Mouse (Mus musculus) limb, embryonic 11.5 days (tissue): ENCODE data around the gene Hdac4. TPM values are rescaled to one million over a fixed set of nuclear protein-coding genes. Genes with fewer than 3 reads are reported as not detected.

Source experiments
- ATAC-seq: fragments of 200-750 bp; cut with Nextera tagmentation; 2 replicates; pipeline ENCODE4 v1.8.0; 2017; ENCODE audit warnings: low read depth; ENCODE audit not compliant: insufficient number of reproducible peaks, low FRiP score, low TSS enrichment
- DNase-seq: peaks from one replicate; pipeline ENCODE4 v3.0.0-alpha.2; 2015; ENCODE audit warnings: low spot score
- H3K27ac ChIP-seq: fragments of 300-500 bp; sonication (generic); replicated peaks from 2 replicates; pipeline ENCODE4 v1.5.1; 2014; ENCODE audit warnings: low read depth, mild to moderate bottlenecking, low read length
- H3K27me3 ChIP-seq: fragments of 300-500 bp; sonication (generic); 2 replicates; pipeline ENCODE4 v1.6.1; 2014; ENCODE audit warnings: mild to moderate bottlenecking, low read length, mixed read lengths; ENCODE audit not compliant: control insufficient read depth, insufficient read depth
- H3K36me3 ChIP-seq: fragments of 300-500 bp; sonication (generic); 2 replicates; pipeline ENCODE4 v1.6.1; 2014; ENCODE audit warnings: mild to moderate bottlenecking, low read length, moderate library complexity, mixed read lengths; ENCODE audit not compliant: control insufficient read depth, insufficient read depth
- H3K4me1 ChIP-seq: fragments of 300-500 bp; sonication (generic); 2 replicates; pipeline ENCODE4 v1.6.1; 2014; ENCODE audit warnings: low read length, mixed read lengths; ENCODE audit not compliant: control insufficient read depth, insufficient read depth
- H3K4me2 ChIP-seq: fragments of 300-500 bp; sonication (generic); 2 replicates; pipeline ENCODE4 v1.6.1; 2014; ENCODE audit warnings: low read depth, mild to moderate bottlenecking, moderate library complexity; ENCODE audit not compliant: severe bottlenecking
- H3K4me3 ChIP-seq: fragments of 300-500 bp; sonication (generic); 2 replicates; pipeline ENCODE4 v1.5.1; 2014; ENCODE audit warnings: low read depth, low read length
- H3K9ac ChIP-seq: fragments of 300-500 bp; sonication (generic); 2 replicates; pipeline ENCODE4 v1.6.1; 2014; ENCODE audit warnings: mild to moderate bottlenecking, low read length
- H3K9me3 ChIP-seq: fragments of 300-500 bp; sonication (generic); 2 replicates; pipeline ENCODE4 v1.6.1; 2016; ENCODE audit warnings: low read length; ENCODE audit not compliant: control insufficient read depth
- WGBS: fragments of 180-500 bp; shearing (Covaris S2); extraction: QIAGEN DNeasy Blood & Tissue Kit; methylation state at CpG from one replicate; pipeline ENCODE4 v1.1.7; 2014; 5-methylcytosine and 5-hydroxymethylcytosine counted together
- polyA plus RNA-seq: library from polyadenylated mRNA; unstranded; fragments of >200 nt; fragmentation: Nextera tagmentation; extraction: Ambion mirVana; gene quantifications from 2 replicates; pipeline ENCODE4 v1.2.1, GENCODE M21; 2014

The Hdac4 gene
- polyA plus RNA-seq, 1 experiment from 2014 or later: 24.2 TPM

- no peak overlapping the region for H3K9ac ChIP-seq
Measured at GRCm38 (mm10) chr1:92023906-92024305, 171.6 kb downstream of the Hdac4 start.

DNA sequence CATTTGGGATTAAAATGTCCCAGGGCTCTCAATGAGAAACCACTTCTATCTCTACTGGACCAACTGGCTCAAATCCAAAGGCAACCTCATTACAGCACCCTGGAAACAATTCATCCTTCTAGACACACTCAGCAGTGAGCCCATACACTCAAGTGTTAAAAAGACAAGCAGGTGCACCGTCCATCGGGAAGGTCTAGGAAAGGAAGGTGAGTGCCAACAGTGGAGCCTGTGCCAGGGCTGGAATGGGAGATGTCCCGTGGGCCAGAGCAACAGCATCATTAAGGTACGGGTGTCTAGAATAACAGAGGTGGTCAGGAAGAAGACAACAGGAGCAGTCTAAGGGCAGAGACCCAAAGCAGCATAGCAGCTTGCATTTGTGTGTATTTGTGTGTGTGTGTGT, 173.5 kb downstream of the Hdac4 start:
- Histone ChIP-seq H3K4me2 (no peak overlapping the region), H3K36me3 (no peaks in the 10 kb centered on the region), H3K9me3 (no peaks in the 10 kb centered on the region), H3K4me1 (peaks cover 6% of the 10 kb centered on the region; the same call in 1 of the 2 replicates), H3K27ac (no peak overlapping the region), H3K27me3 (no peaks in the 10 kb centered on the region), H3K9ac (no peak overlapping the region), H3K4me3 (no peak overlapping the region)
- no peak for ATAC-seq
- WGBS: 89% methylated on average over 4 of the region's 4 CpGs
- DNase-seq: no peak

More at GRCm38 (mm10) chr1:92023906-92024305, 171.6 kb downstream of the Hdac4 start:
- Histone ChIP-seq H3K36me3 (no peaks in the 10 kb centered on the region), H3K27me3 (no peaks in the 10 kb centered on the region), H3K27ac (no peak overlapping the region), H3K9me3 (no peaks in the 10 kb centered on the region), H3K4me1 (peaks cover 6% of the 10 kb centered on the region; the same call in 1 of the 2 replicates), H3K4me3 (no peak overlapping the region), H3K4me2 (no peak overlapping the region)
- DNase-seq (no peak), ATAC-seq (no peak)
- 93% methylated on average over 3 of the region's 3 CpGs for WGBS

DNA sequence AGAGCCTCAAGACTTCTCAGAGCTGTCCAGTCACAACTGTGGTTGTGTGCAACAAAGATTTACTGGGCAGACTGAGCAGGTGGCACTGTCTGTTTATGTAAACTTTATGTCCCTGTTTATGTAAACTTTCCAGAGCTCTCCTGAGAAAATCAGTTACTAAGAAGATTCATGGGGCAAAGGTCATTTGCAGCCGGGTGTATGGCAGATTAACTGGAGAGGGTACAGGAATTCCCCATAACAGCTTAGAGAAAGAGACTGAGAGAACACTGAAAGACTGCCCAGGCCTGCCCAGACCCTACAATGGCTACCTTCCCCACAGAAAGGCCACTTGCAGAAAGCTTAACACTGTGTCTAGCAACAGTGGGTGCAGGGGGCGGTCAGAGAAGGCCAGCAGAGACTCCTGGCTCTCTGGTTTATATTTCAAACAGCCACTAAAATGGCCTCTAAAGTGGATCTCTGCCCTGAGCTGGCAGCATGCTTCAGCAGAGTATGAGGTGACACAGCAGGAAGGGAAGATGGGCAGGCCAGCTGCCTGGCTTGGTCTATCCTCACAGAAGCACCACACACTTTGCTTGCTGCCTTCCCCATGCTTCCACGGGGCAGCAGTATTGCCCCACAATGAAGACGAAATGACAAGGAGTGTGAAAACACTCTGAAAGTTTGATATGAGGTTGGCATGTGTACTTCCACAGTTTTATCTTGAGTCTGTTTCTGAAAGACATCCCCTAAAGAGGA, 179.4 kb downstream of the Hdac4 start:
- no peak for DNase-seq
- no peak overlapping the region for H3K4me2 ChIP-seq
- WGBS: 69% methylated on average over 4 of the region's 4 CpGs
- H3K4me1 ChIP-seq: peaks cover 6% of the 10 kb centered on the region; the same call in 1 of the 2 replicates
- H3K36me3 ChIP-seq: no peaks in the 10 kb centered on the region
- H3K9ac ChIP-seq: no peak overlapping the region
- no peaks in the 10 kb centered on the region for H3K27me3 ChIP-seq
- H3K4me3 ChIP-seq: no peak overlapping the region
- no peak overlapping the region for H3K27ac ChIP-seq
- no peaks in the 10 kb centered on the region for H3K9me3 ChIP-seq
- no peak for ATAC-seq

- H3K4me3 ChIP-seq: no peak overlapping the region
- no peak overlapping the region for H3K27ac ChIP-seq
- H3K36me3 ChIP-seq: no peaks in the 10 kb centered on the region
- no peaks in the 10 kb centered on the region for H3K9me3 ChIP-seq
- no peak overlapping the region for H3K4me2 ChIP-seq
- ATAC-seq (no peak), DNase-seq (no peak)
- no peak overlapping the region for H3K9ac ChIP-seq
- H3K27me3 ChIP-seq: no peaks in the 10 kb centered on the region
- peaks cover under 1% of the 10 kb centered on the region; the same call in 1 of the 2 replicates for H3K4me1 ChIP-seq
Measured at GRCm38 (mm10) chr1:92015252-92015651, 180.2 kb downstream of the Hdac4 start.

DNA sequence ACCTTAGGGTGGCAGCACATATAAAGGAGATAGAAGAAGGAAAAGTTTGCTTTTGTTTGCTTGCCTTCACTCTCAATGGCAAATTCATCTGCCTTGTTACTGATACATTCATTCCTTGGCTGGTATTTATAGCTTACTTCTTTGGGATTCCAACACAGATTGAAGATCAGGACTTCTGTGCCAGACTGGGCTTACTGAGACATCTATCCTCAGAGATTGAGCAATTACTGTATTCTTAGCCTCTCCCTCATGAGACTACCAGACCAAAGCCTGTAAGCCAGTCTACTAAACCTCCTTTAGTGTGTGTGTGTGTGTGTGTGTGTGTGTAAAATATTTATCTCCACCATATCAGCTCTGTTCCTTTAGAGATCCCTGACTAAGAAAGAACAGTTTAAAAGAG, 181.0 kb downstream of the Hdac4 start:
- no peak overlapping the region for H3K4me3 ChIP-seq
- H3K9ac ChIP-seq: no peak overlapping the region
- H3K9me3 ChIP-seq: no peaks in the 10 kb centered on the region
- no peak overlapping the region for H3K27ac ChIP-seq
- no peak overlapping the region for H3K4me2 ChIP-seq
- ATAC-seq (no peak), DNase-seq (no peak)
- H3K27me3 ChIP-seq: no peaks in the 10 kb centered on the region
- no peaks in the 10 kb centered on the region for H3K4me1 ChIP-seq
- H3K36me3 ChIP-seq: no peaks in the 10 kb centered on the region

- ATAC-seq: no peak
- H3K4me3 ChIP-seq: no peak overlapping the region
- H3K36me3 ChIP-seq: no peaks in the 10 kb centered on the region
- WGBS: 39% methylated on average over 1 of the region's 1 CpGs
- H3K27ac ChIP-seq: no peak overlapping the region
- H3K9me3 ChIP-seq: no peaks in the 10 kb centered on the region
- H3K4me2 ChIP-seq: no peak overlapping the region
- no peak for DNase-seq
- H3K9ac ChIP-seq: no peak overlapping the region
- peaks cover 2% of the 10 kb centered on the region; the same call in 1 of the 2 replicates for H3K4me1 ChIP-seq
- H3K27me3 ChIP-seq: no peaks in the 10 kb centered on the region
Measured at GRCm38 (mm10) chr1:92006666-92007065, 188.8 kb downstream of the Hdac4 start.

- no peak overlapping the region for H3K27ac ChIP-seq
- peaks cover 2% of the 10 kb centered on the region; the same call in 1 of the 2 replicates for H3K4me1 ChIP-seq
- no peak for DNase-seq
Measured at GRCm38 (mm10) chr1:92005617-92005940, 189.9 kb downstream of the Hdac4 start.

DNA sequence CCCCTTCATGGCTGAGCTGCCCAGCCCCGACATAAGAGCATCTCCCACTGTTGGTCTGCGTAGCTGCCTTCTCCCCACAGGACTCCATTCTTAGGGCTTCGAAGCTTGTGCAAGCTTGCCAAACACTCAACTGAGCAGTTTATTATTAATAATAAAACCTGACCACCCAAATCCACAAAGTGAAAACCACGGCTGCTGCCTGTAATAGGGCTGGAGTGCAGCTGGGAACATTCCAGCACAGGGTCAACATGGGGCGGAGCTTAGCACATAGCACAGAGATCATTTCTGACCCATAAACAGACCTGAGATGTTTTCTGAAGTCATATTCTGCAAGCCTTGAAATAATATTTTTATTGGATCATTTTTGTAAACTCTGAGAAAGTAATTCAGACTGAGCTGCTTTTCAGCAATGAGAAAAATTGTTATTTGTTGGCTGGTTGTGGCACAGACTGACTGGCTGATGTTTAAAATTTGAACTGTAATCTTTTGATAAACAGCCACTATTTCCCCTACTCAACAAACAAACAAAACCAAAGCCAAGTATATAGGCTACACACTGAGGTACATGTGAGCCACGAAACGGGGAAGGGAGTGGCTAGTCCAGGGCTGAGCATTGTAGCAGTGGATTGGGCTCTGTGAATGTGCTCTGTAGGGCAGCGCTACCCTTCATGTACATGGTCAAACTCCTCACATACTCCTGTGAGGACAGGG, 190.4 kb downstream of the Hdac4 start:
- Histone ChIP-seq H3K4me2 (no peak overlapping the region), H3K36me3 (no peaks in the 10 kb centered on the region; the same call in 1 of the 2 replicates), H3K27me3 (no peaks in the 10 kb centered on the region), H3K4me1 (peaks cover 2% of the 10 kb centered on the region; the same call in 1 of the 2 replicates), H3K9ac (no peak overlapping the region), H3K4me3 (no peak overlapping the region), H3K9me3 (no peaks in the 10 kb centered on the region), H3K27ac (no peak overlapping the region)
- 74% methylated on average over 8 of the region's 8 CpGs for WGBS
- ATAC-seq: no peak
- no peak for DNase-seq

More at GRCm38 (mm10) chr1:92005617-92005940, 189.9 kb downstream of the Hdac4 start:
- WGBS: 60% methylated on average over 2 of the region's 2 CpGs
- H3K27me3 ChIP-seq: no peaks in the 10 kb centered on the region
- H3K36me3 ChIP-seq: no peaks in the 10 kb centered on the region
- H3K4me3 ChIP-seq: no peak overlapping the region
- ATAC-seq: no peak
- H3K9ac ChIP-seq: no peak overlapping the region
- no peaks in the 10 kb centered on the region for H3K9me3 ChIP-seq
- no peak overlapping the region for H3K4me2 ChIP-seq
